Mouse (Mus musculus): Measurements from ENCODE around the gene Ubxn10.

DNA sequence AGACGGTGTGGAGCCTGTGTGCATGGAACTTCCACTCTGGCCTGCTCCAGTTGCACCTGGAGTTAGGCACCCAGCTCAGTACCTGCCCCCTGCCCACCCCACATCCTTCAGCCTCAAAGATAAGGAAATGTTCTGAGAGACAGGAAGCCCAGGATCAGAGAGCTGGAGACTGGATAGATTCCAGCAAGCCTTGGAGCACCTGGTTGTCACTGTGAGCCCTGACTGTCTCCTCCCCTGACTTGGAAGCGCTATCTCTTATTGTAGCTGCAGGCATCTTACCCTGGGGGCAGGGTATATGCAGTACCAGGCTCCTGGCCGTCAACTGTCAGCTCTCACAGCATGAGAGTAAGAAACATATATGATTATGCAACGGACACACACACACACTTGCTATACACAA is 18.5 kb upstream of the Ubxn10 start:
- TF ChIP-seq CTCF (IDR thresholded peaks at IDR 0.05; ENCODE audit: low read depth, low read length) (no peak), POLR2A (IDR thresholded peaks at IDR 0.05; ENCODE audit: borderline replicate concordance, low read depth, low read length) (no peak)
